Mouse (Mus musculus): Measurements from ENCODE around the gene Polr1a. TPM values are rescaled to one million over a fixed set of nuclear protein-coding genes. Genes with fewer than 3 reads are reported as not detected.

Polr1a gene
- polyA plus RNA-seq, 1 experiment, result 68.0 TPM

GRCm38 (mm10) chr6:71962119-71962518 is 53.3 kb downstream of the Polr1a start:
- no peaks in the 10 kb centered on the region for H3K4me1 ChIP-seq (ENCODE audit: control insufficient read depth, insufficient read depth, low read length)
- no peak for TF ChIP-seq POLR2A (IDR thresholded peaks at IDR 0.05; ENCODE audit: insufficient read depth, low read length)
- TF ChIP-seq EP300 (IDR thresholded peaks at IDR 0.05; ENCODE audit: insufficient read depth, low read depth, low read length), result no peak
- TF ChIP-seq CTCF (IDR thresholded peaks at IDR 0.05; ENCODE audit: low read depth, low read length), result no peak
- H3K27ac ChIP-seq (ENCODE audit: insufficient read depth, low read length), result no peak overlapping the region
- H3K9ac ChIP-seq (ENCODE audit: low read depth, poor library complexity, severe bottlenecking), result no peak overlapping the region
- no peaks in the 10 kb centered on the region for H3K27me3 ChIP-seq (ENCODE audit: control insufficient read depth, insufficient read depth, low read length, poor library complexity, severe bottlenecking)
- peaks cover 13% of the 10 kb centered on the region for H3K9me3 ChIP-seq (replicated peaks; ENCODE audit: control insufficient read depth, insufficient read depth, low read length, poor library complexity, severe bottlenecking)
- peaks cover 22% of the 10 kb centered on the region for H3K36me3 ChIP-seq (ENCODE audit: control insufficient read depth, insufficient read depth, low read length, poor library complexity, severe bottlenecking)
- no peak overlapping the region for H3K4me3 ChIP-seq (ENCODE audit: low read depth, low read length)

- Histone ChIP-seq H3K9ac (ENCODE audit: low read depth, poor library complexity, severe bottlenecking) (no peak overlapping the region), H3K9me3 (replicated peaks; ENCODE audit: control insufficient read depth, insufficient read depth, low read length, poor library complexity, severe bottlenecking) (peaks cover 12% of the 10 kb centered on the region), H3K27me3 (ENCODE audit: control insufficient read depth, insufficient read depth, low read length, poor library complexity, severe bottlenecking) (no peaks in the 10 kb centered on the region), H3K36me3 (ENCODE audit: control insufficient read depth, insufficient read depth, low read length, poor library complexity, severe bottlenecking) (peaks cover 28% of the 10 kb centered on the region), H3K27ac (ENCODE audit: insufficient read depth, low read length) (no peak overlapping the region), H3K4me1 (ENCODE audit: control insufficient read depth, insufficient read depth, low read length) (no peaks in the 10 kb centered on the region), H3K4me3 (ENCODE audit: low read depth, low read length) (no peak overlapping the region)
- TF ChIP-seq EP300 (IDR thresholded peaks at IDR 0.05; ENCODE audit: insufficient read depth, low read depth, low read length), result no peak
- TF ChIP-seq POLR2A (IDR thresholded peaks at IDR 0.05; ENCODE audit: insufficient read depth, low read length), result no peak
- TF ChIP-seq CTCF (IDR thresholded peaks at IDR 0.05; ENCODE audit: low read depth, low read length), result no peak
Observed at GRCm38 (mm10) chr6:71962706-71963105, 53.9 kb downstream of the Polr1a start.

GRCm38 (mm10) chr6:71963561-71963960 is 54.7 kb downstream of the Polr1a start:
- Histone ChIP-seq H3K36me3 (ENCODE audit: control insufficient read depth, insufficient read depth, low read length, poor library complexity, severe bottlenecking) (peaks cover 32% of the 10 kb centered on the region), H3K27me3 (ENCODE audit: control insufficient read depth, insufficient read depth, low read length, poor library complexity, severe bottlenecking) (no peaks in the 10 kb centered on the region), H3K4me3 (ENCODE audit: low read depth, low read length) (no peak overlapping the region), H3K4me1 (ENCODE audit: control insufficient read depth, insufficient read depth, low read length) (no peaks in the 10 kb centered on the region), H3K27ac (ENCODE audit: insufficient read depth, low read length) (no peak overlapping the region), H3K9ac (ENCODE audit: low read depth, poor library complexity, severe bottlenecking) (no peak overlapping the region), H3K9me3 (replicated peaks; ENCODE audit: control insufficient read depth, insufficient read depth, low read length, poor library complexity, severe bottlenecking) (peaks cover 12% of the 10 kb centered on the region)
- TF ChIP-seq EP300 (IDR thresholded peaks at IDR 0.05; ENCODE audit: insufficient read depth, low read depth, low read length) (no peak), POLR2A (IDR thresholded peaks at IDR 0.05; ENCODE audit: insufficient read depth, low read length) (no peak), CTCF (IDR thresholded peaks at IDR 0.05; ENCODE audit: low read depth, low read length) (no peak)

- H3K9me3 ChIP-seq (replicated peaks; ENCODE audit: control insufficient read depth, insufficient read depth, low read length, poor library complexity, severe bottlenecking), result no peaks in the 10 kb centered on the region; the same call in 1 of the 2 replicates
- H3K4me1 ChIP-seq (ENCODE audit: control insufficient read depth, insufficient read depth, low read length), result no peaks in the 10 kb centered on the region
- no peak overlapping the region for H3K9ac ChIP-seq (ENCODE audit: low read depth, poor library complexity, severe bottlenecking)
- no peaks in the 10 kb centered on the region for H3K27me3 ChIP-seq (ENCODE audit: control insufficient read depth, insufficient read depth, low read length, poor library complexity, severe bottlenecking)
- peaks cover 47% of the 10 kb centered on the region for H3K36me3 ChIP-seq (ENCODE audit: control insufficient read depth, insufficient read depth, low read length, poor library complexity, severe bottlenecking)
- no peak overlapping the region for H3K4me3 ChIP-seq (ENCODE audit: low read depth, low read length)
- H3K27ac ChIP-seq (ENCODE audit: insufficient read depth, low read length), result no peak overlapping the region
- no peak for TF ChIP-seq CTCF (IDR thresholded peaks at IDR 0.05; ENCODE audit: low read depth, low read length)
- TF ChIP-seq POLR2A (IDR thresholded peaks at IDR 0.05; ENCODE audit: insufficient read depth, low read length), result no peak
- no peak for TF ChIP-seq EP300 (IDR thresholded peaks at IDR 0.05; ENCODE audit: insufficient read depth, low read depth, low read length)
Observed at GRCm38 (mm10) chr6:71966683-71967303, 57.9 kb downstream of the Polr1a start.

- no peaks in the 10 kb centered on the region for H3K9me3 ChIP-seq (replicated peaks; ENCODE audit: control insufficient read depth, insufficient read depth, low read length, poor library complexity, severe bottlenecking)
Observed at GRCm38 (mm10) chr6:71967847-71968246, 59.0 kb downstream of the Polr1a start.

GRCm38 (mm10) chr6:71969459-71969858 is 60.6 kb downstream of the Polr1a start:
- Histone ChIP-seq H3K9me3 (replicated peaks; ENCODE audit: control insufficient read depth, insufficient read depth, low read length, poor library complexity, severe bottlenecking) (no peaks in the 10 kb centered on the region), H3K4me1 (ENCODE audit: control insufficient read depth, insufficient read depth, low read length) (no peaks in the 10 kb centered on the region), H3K4me3 (ENCODE audit: low read depth, low read length) (no peak overlapping the region), H3K27me3 (ENCODE audit: control insufficient read depth, insufficient read depth, low read length, poor library complexity, severe bottlenecking) (no peaks in the 10 kb centered on the region), H3K27ac (ENCODE audit: insufficient read depth, low read length) (no peak overlapping the region), H3K36me3 (ENCODE audit: control insufficient read depth, insufficient read depth, low read length, poor library complexity, severe bottlenecking) (peaks cover 62% of the 10 kb centered on the region), H3K9ac (ENCODE audit: low read depth, poor library complexity, severe bottlenecking) (no peak overlapping the region)
- no peak for TF ChIP-seq EP300 (IDR thresholded peaks at IDR 0.05; ENCODE audit: insufficient read depth, low read depth, low read length)
- no peak for TF ChIP-seq CTCF (IDR thresholded peaks at IDR 0.05; ENCODE audit: low read depth, low read length)
- TF ChIP-seq POLR2A (IDR thresholded peaks at IDR 0.05; ENCODE audit: insufficient read depth, low read length), result no peak

More at GRCm38 (mm10) chr6:71967847-71968246, 59.0 kb downstream of the Polr1a start:
- Histone ChIP-seq H3K4me3 (ENCODE audit: low read depth, low read length) (no peak overlapping the region), H3K9ac (ENCODE audit: low read depth, poor library complexity, severe bottlenecking) (no peak overlapping the region), H3K4me1 (ENCODE audit: control insufficient read depth, insufficient read depth, low read length) (no peaks in the 10 kb centered on the region), H3K27ac (ENCODE audit: insufficient read depth, low read length) (no peak overlapping the region), H3K27me3 (ENCODE audit: control insufficient read depth, insufficient read depth, low read length, poor library complexity, severe bottlenecking) (no peaks in the 10 kb centered on the region), H3K36me3 (ENCODE audit: control insufficient read depth, insufficient read depth, low read length, poor library complexity, severe bottlenecking) (peaks cover 54% of the 10 kb centered on the region)
- TF ChIP-seq POLR2A (IDR thresholded peaks at IDR 0.05; ENCODE audit: insufficient read depth, low read length), result no peak
- TF ChIP-seq EP300 (IDR thresholded peaks at IDR 0.05; ENCODE audit: insufficient read depth, low read depth, low read length), result no peak

All from ES-Bruce4 (cell line).